Mouse (Mus musculus) thymus, adult 2 months (tissue): Measurements from ENCODE around the gene 1810046K07Rik.

Source experiments
- CTCF ChIP-seq: fragments of 200-500 bp; IDR thresholded peaks from 2 replicates; pipeline ENCODE4 v1.5.1; 2012; ENCODE audit warnings: mild to moderate bottlenecking, control low read depth, low read length, moderate library complexity, borderline replicate concordance; ENCODE audit not compliant: control insufficient read depth, poor library complexity, insufficient read depth; ENCODE audit errors: extremely low read depth
- POLR2A ChIP-seq: fragments of 200-500 bp; IDR thresholded peaks from 2 replicates; pipeline ENCODE4 v1.6.1; 2012; ENCODE audit warnings: mild to moderate bottlenecking, low read length, control low read depth, moderate library complexity; ENCODE audit not compliant: control insufficient read depth, poor library complexity, insufficient read depth; ENCODE audit errors: extremely low read depth

GRCm38 (mm10) chr9:51258426-51258825 is 70.3 kb downstream of the 1810046K07Rik start:
- TF ChIP-seq POLR2A = no peak
- TF ChIP-seq CTCF = no peak
